Mouse (Mus musculus): ENCODE data around the gene Ocm.

- TF ChIP-seq CTCF (IDR thresholded peaks at IDR 0.05; ENCODE audit: borderline replicate concordance, insufficient read depth, low read length) (no peak), POLR2A (IDR thresholded peaks at IDR 0.05; ENCODE audit: low read depth, low read length) (no peak)
These were observed 49.6 kb downstream of the Ocm start for GRCm38 (mm10) chr5:143976726-143977431.

All from embryonic fibroblast, embryonic 13.5 days (primary cell).